Mouse (Mus musculus): Measurements from ENCODE around the gene Tex52.

Gene Tex52

GRCm38 (mm10) chr6:128429300-128429699 is 54.0 kb downstream of the Tex52 start:
- DNase-seq (ENCODE audit: low read depth, low spot score), result no peak

- no peak for DNase-seq (ENCODE audit: low read depth, low spot score)
Observed at GRCm38 (mm10) chr6:128429826-128430225, 54.6 kb downstream of the Tex52 start.

GRCm38 (mm10) chr6:128432356-128432915 is 57.2 kb downstream of the Tex52 start:
- no peak for DNase-seq (ENCODE audit: low read depth, low spot score)

- DNase-seq (ENCODE audit: low read depth, low spot score), result no peak
Observed at GRCm38 (mm10) chr6:128433566-128433965, 58.3 kb downstream of the Tex52 start.
